Mouse (Mus musculus) central nervous system, embryonic 14 days (tissue): ENCODE measurements around the gene Polr2g. TPM values are rescaled to one million over a fixed set of nuclear protein-coding genes. Genes with fewer than 3 reads are reported as not detected.

Source experiments
- polyA plus RNA-seq: library from polyadenylated mRNA; depleted of rRNA; stranded (reverse); fragments of >200 nt; gene quantifications from 2 replicates; pipeline ENCODE4 v1.2.3, GENCODE M21; 2012; rRNA removed

Gene Polr2g
- polyA plus RNA-seq = 141 and 149 TPM in 2 replicates

DNA sequence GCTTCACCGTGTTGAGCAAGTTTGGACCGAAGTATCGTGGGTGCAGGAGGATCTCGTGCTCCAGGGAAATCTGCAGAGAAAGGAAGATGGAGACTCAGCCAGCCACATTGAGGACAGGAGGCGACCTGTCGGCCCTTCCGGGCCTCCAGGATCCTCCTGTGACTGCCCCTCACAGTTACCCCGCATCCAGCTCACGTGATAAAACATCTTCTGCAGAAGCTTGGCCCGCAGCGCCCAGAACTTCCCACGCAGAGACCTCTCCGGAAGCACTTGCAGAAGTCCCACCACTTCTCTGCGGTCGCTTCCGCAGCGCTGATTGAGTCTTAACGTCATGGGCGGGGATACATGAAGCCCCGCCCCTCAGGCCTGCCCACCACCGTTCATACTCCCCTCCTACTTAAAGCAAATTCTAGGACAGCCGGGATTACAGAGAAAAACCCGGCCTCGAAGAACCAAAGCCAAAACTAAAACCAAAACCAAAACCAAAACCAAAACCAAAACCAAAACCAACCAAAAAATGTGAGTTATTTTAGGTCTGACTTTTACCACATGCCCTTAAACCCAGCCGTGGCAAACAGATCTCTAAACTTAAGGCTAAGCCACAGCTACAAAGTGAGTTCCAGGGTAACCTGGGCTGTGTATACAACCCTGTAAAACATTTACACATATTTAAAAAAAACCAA is at the start of gene Polr2g:
Gene Polr2g (minus strand): TSS at position 314 of the 683 bp plus-strand sequence.

GRCm38 (mm10) chr19:8839103-8839907 is 40.9 kb upstream of the Polr2g start, which contains the start of gene Gng3:
Gene Gng3 (minus strand): TSS chr19:8839194.

GRCm38 (mm10) chr19:8837251-8837791 is 38.9 kb upstream of the Polr2g start, which contains the start of gene Bscl2:
Gene Bscl2 (plus strand): TSS chr19:8837467.

DNA sequence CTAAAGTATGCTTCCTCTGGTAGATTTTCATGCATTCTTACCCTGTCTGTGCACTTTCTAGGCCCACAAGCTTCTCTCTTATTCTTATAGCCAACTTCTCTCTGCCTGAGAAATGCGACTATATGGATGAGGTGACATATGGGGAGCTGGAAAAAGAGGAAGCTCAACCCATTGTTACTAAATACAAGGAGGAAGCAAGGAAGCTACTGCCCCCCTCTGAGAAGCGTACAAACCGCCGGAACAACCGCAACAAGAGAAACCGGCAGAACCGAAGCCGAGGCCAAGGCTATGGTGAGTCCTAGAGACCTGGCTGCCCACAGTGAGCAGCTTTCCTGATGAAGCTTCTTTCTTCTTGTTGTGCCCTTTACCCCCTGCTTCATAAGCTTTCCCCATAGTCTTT is 31.3 kb upstream of the Polr2g start, which contains the start of gene AC129217.1:
Gene AC129217.1 (plus strand): TSS at position 114 of the 400 bp plus-strand sequence.

DNA sequence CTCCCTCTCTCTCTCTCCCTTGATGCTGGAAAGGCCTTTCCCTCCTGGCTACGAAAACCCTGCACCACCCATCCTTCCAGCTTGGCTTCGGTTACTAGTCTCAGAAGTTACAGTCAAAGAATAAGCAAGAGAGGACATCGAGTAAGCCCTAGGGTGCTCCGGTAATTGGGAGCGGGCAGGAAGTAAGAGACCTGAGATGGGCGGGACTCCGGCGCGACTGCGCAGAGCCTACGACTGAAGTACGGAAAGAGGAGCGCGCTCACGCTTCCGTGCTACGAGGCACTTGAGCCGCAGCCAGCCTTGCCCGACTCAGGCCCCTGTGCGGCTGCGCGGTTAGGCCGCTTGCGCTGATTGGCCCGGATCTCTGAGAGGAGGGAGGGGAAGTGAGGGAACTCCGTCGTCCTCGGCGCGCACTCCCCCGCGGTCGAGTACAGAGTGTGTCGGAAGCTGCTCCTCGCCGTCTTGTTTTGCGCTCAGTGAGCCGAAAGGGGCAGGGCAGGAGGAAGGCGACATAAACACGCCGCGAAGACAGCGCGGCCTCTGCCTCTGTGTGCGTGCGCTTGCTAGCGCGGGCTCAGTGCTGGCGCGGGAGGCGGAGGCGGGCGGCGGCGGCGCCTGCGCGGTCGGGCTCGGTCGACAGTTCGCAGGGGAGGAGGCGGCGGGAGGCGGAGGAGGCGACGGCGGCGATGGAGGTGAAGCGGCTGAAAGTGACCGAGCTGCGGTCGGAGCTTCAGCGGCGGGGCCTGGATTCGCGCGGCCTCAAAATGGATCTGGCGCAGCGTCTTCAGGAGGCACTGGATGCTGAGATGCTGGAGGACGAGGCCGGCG is 21.4 kb upstream of the Polr2g start, which contains the start of gene Hnrnpul2:
Gene Hnrnpul2 (plus strand): TSS at position 415 of the 828 bp plus-strand sequence.

DNA sequence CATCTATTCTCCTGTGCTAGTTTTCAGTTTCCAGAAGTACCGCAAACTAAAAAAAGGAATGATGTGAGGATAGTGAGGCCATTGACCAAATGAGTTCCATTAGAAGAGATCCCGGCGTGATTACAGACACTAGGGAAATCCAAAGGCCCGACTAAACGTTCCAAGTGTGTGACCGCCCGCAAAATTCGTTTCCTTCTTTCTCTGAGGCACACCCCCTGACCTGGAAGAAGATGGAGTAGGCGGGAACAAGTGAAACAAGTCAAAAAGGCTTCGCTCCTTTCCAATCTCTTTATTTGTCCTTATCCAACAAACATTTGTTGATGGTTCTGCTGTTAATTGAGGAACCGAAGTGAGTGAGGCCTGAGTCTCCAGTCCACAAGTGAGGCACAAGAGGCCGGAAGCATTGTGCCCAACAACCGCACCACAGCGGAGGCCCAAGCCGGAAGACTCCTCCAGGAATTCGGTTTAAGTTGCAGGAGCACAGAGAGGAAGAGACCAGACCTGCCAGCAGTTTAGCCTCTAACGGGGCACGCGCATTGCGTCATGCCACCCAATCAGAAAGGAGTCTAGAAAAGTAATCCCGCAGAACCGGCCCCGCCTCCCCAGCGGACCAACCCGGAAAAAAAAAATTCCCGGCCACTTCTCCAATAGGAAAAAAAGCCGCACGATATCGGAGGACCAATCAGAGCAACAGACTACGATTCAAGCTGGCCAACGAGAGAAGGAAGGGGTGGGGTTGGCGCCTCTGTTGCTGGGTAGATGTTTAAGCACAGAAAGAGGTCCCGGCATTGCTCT is 20.6 kb upstream of the Polr2g start, which contains the start of gene Ttc9c:
Gene Ttc9c (minus strand): TSS at position 533 of the 795 bp plus-strand sequence.

GRCm38 (mm10) chr19:8802130-8802821 is 3.9 kb upstream of the Polr2g start, which contains the start of gene Zbtb3:
Gene Zbtb3 (plus strand): TSS chr19:8802555.

DNA sequence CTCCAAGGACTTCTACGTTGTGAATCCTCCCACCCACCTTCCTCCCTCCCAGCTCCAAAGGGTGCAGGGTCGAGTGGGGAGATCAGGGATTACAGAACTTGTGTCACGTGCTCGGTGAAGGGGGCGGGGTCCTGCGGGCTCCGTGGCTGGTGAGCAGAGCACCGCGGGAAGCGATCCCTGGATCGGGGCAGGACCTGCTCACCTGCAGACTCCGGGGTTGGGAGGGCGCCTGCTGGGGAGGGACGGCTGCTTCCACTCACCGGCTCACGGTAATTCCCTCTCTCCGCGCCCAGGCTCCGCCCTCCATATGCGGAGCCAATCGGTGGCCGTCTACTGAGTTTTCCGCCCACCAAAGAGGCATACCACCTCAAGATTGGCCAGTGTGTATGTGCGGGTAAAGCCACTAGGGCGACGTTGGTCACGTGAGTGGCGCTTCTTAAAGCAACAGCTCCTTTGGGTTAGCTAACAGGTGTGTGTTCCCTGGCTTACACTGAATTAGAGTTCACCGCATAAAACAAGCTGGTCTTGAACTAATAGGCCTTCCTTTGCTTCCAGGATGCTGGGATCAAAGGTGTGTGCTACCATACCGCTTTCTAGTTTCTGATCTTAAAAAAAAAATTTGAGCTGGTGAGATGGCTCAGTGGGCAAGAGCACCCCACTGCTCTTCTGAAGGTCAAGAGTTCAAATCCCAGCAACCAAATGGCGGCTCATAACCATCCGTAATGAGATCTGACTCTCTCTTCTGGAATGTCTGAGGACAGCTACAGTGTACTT is 12.2 kb downstream of the Polr2g start, which contains the start of gene Taf6l:
Gene Taf6l (minus strand): TSS at position 410 of the 774 bp plus-strand sequence.

DNA sequence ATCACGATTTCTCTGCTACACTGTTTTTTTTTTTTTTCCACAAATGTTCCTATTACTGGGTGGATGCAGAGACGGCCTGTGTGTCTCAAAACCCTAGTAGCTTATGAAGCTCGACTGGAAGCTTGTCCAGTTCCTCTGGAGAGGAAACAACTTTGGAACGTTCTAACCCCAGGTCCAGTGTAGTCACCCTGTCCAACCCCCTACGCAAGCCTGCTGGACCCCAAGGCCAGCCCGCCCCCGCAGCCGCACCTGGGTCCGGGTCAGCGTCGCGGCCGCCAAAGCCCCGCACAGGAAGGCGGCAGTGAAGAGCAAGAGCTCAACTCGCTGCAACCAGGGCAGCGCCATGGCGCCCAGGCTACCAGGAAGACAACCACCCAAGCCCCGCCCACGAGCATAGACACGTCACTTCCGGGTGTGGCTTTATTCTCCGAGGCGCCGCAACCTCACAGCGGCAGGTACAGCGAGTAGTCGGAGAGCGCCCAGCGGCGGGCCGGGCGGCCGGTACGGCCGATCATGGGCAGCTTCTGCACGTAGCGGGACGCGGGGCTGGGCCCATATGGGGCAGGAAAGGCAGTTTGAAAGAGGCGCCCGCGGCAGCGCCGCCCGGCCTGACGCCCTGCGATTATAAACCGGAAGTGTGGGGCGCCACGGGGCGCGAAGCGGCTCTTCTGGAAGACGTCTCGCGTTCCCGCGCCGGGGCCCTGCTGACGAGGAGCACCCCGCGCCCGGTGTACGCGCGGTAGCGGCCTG is 24.1 kb downstream of the Polr2g start, which contains the start of gene Tmem179b:
Gene Tmem179b (minus strand): TSS at position 382 of the 750 bp plus-strand sequence.

DNA sequence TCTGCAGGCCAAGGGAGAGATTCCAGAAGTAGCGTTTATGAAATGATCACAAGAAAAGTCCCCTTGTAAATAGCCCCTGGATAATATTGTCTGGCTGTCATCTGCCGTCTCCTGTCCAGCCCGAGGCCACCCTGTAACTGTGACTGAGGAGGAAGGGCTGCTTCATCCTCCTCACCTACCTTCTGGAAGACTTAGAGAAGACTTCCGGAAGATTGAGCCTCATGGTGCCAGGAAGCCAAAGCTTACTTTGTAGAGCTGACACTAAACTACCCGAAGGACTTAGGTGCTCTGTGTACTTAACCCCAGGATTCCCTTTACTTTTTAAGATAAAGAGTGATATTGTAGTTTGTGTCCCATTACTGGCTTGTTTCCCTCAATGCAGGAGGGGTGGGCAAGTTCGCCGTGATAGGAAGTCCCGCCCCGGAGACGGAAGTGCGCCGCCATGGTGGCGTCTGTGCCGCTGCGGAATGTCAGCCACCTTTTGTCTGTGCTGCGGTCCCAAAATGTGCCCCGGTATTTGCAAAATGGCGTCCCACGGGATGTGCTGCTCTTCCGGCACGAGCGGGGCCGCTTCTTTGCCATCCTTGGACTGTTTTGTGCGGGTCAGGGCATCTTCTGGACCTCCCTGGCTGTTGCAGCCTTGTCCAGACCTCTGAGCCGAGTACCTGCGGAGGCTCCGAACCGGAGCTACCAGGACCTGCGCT is 27.7 kb downstream of the Polr2g start, which contains the start of gene Tmem223:
Gene Tmem223 (plus strand): TSS at position 430 of the 704 bp plus-strand sequence.

GRCm38 (mm10) chr19:8756635-8757387 is 41.6 kb downstream of the Polr2g start, which contains the start of gene Nxf1:
Gene Nxf1 (plus strand): TSS chr19:8757073.

Other genes starting within 250 kb of the Polr2g start
- 5.2 and 5.9 TPM in 2 replicates for gene Slc22a8, start 207.3 kb downstream of the Polr2g start, polyA plus RNA-seq
- gene Slc22a6, start 180.5 kb downstream of the Polr2g start, polyA plus RNA-seq = 10.5 and 10.8 TPM in 2 replicates
- gene Chrm1, start 134.8 kb downstream of the Polr2g start, polyA plus RNA-seq = 1.2 and 1.8 TPM in 2 replicates
- gene Slc3a2, start 75.2 kb downstream of the Polr2g start, polyA plus RNA-seq = 139 and 144 TPM in 2 replicates
- gene Wdr74, start 62.8 kb downstream of the Polr2g start, polyA plus RNA-seq = 63.8 and 65.5 TPM in 2 replicates
- 2.2 and 3.8 TPM in 2 replicates for gene 1700092M07Rik, start 57.9 kb downstream of the Polr2g start, polyA plus RNA-seq
- 128 and 133 TPM in 2 replicates for gene Stx5a, start 57.2 kb downstream of the Polr2g start, polyA plus RNA-seq
- gene Nxf1, start 41.5 kb downstream of the Polr2g start, polyA plus RNA-seq = 237 and 239 TPM in 2 replicates
- gene Tmem223, start 27.6 kb downstream of the Polr2g start, polyA plus RNA-seq = 238 and 255 TPM in 2 replicates
- 27.4 and 32.0 TPM in 2 replicates for gene Tmem179b, start 24.1 kb downstream of the Polr2g start, polyA plus RNA-seq
- gene Taf6l, start 12.2 kb downstream of the Polr2g start, polyA plus RNA-seq = 26.2 TPM in 2 replicates
- gene Zbtb3, start 4.0 kb upstream of the Polr2g start, polyA plus RNA-seq = 5.2 and 5.8 TPM in 2 replicates
- 50.1 and 61.9 TPM in 2 replicates for gene Ttc9c, start 20.8 kb upstream of the Polr2g start, polyA plus RNA-seq
- 92.1 and 94.3 TPM in 2 replicates for gene Hnrnpul2, start 21.4 kb upstream of the Polr2g start, polyA plus RNA-seq
- gene AC129217.1, start 31.2 kb upstream of the Polr2g start, polyA plus RNA-seq = 0.57 and 1.3 TPM in 2 replicates
- 78.4 and 83.2 TPM in 2 replicates for gene Bscl2, start 38.9 kb upstream of the Polr2g start, polyA plus RNA-seq
- gene Gng3, start 40.6 kb upstream of the Polr2g start, polyA plus RNA-seq = 190 TPM in 2 replicates
- gene Lrrn4cl, start 52.2 kb upstream of the Polr2g start, polyA plus RNA-seq = 0.85 and 0.94 TPM in 2 replicates
- gene Ubxn1, start 72.9 kb upstream of the Polr2g start, polyA plus RNA-seq = 136 and 140 TPM in 2 replicates
- 51.3 and 57.6 TPM in 2 replicates for gene Uqcc3, start 82.3 kb upstream of the Polr2g start, polyA plus RNA-seq
- gene Lbhd1, start 85.2 kb upstream of the Polr2g start, polyA plus RNA-seq = 4.9 and 6.7 TPM in 2 replicates
- not detected in 2 replicates for gene Gm49403, start 85.4 kb upstream of the Polr2g start, polyA plus RNA-seq
- 67.3 and 81.7 TPM in 2 replicates for gene 1810009A15Rik, start 90.3 kb upstream of the Polr2g start, polyA plus RNA-seq
- 0.18 and 1.1 TPM in 2 replicates for gene Gm49416, start 90.3 kb upstream of the Polr2g start, polyA plus RNA-seq
- gene Ints5, start 94.4 kb upstream of the Polr2g start, polyA plus RNA-seq = 28.9 and 29.0 TPM in 2 replicates
- 157 and 161 TPM in 2 replicates for gene Ganab, start 99.5 kb upstream of the Polr2g start, polyA plus RNA-seq
- 146 and 151 TPM in 2 replicates for gene B3gat3, start 121.8 kb upstream of the Polr2g start, polyA plus RNA-seq
- 2.0 and 3.3 TPM in 2 replicates for gene Rom1, start 130.8 kb upstream of the Polr2g start, polyA plus RNA-seq
- 18.3 and 26.1 TPM in 2 replicates for gene Eml3, start 131.0 kb upstream of the Polr2g start, polyA plus RNA-seq
- gene Mta2, start 143.3 kb upstream of the Polr2g start, polyA plus RNA-seq = 62.2 and 65.0 TPM in 2 replicates
- gene Tut1, start 155.3 kb upstream of the Polr2g start, polyA plus RNA-seq = 26.1 and 29.3 TPM in 2 replicates
- 429 and 446 TPM in 2 replicates for gene Eef1g, start 168.5 kb upstream of the Polr2g start, polyA plus RNA-seq
- 3.8 and 8.4 TPM in 2 replicates for gene Ahnak, start 190.7 kb upstream of the Polr2g start, polyA plus RNA-seq